Mouse (Mus musculus): ENCODE data around the gene Siglec1. TPM values are rescaled to one million over a fixed set of nuclear protein-coding genes. Genes with fewer than 3 reads are reported as not detected.
A peak's percentile ranks its signal among the peaks of the same experiment; 100 is the strongest.
"Not testable (repeated sequence)": the region's sequence is repeated elsewhere in the genome, so short reads cannot be mapped to it uniquely, and the experiment has no call there.

The Siglec1 gene
- total RNA-seq (2021): 1 to 10 TPM; 4.1 to 6.6 TPM
- polyA plus RNA-seq (2012; rRNA removed): 17.9 and 19.8 TPM in 2 replicates
- long read RNA-seq, full-length matches to known transcripts: 1 of 2 reads
- long read RNA-seq, partial matches to known transcripts: 1 of 2 reads
- long read RNA-seq, other reads (novel, unspliced or antisense): 0 of 2 reads

DNA sequence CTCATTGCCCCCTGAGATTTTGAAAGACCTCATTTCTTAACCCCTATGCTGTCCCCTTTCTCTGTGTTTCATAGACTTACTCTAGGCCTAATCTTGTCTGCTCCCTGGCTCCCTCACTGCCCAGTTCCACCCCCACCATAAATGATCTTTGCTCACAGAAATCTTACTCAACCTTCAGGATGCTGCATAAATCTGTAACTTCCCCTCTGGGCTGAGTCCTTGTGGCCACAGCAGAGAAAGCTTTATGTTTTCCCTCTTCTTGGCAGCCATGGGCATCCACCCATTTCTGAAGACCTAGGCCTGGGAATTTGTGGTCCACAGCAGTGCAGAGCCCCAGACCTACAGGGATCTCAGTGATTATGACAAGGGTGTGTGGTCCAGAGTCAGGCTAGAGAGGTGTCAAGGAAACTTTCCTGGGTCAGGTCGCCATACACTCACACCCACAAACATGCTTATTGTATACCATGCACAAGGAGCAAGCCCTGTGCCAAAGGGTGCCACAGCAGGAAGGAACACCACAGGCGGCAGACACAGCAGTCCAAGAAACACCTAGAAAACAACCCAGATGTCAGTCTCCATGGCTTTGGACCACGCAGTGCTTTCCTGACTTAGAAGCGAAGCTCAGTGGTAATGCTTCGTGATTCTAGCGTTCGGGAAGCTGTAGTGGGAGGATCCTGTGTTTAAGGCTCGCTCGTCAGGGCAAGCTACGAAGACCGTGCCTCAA is at the start of gene Siglec1:
Siglec1 (minus strand) TSS at position 99 of the 724 bp plus-strand sequence.
- no peak for DNase-seq

DNA sequence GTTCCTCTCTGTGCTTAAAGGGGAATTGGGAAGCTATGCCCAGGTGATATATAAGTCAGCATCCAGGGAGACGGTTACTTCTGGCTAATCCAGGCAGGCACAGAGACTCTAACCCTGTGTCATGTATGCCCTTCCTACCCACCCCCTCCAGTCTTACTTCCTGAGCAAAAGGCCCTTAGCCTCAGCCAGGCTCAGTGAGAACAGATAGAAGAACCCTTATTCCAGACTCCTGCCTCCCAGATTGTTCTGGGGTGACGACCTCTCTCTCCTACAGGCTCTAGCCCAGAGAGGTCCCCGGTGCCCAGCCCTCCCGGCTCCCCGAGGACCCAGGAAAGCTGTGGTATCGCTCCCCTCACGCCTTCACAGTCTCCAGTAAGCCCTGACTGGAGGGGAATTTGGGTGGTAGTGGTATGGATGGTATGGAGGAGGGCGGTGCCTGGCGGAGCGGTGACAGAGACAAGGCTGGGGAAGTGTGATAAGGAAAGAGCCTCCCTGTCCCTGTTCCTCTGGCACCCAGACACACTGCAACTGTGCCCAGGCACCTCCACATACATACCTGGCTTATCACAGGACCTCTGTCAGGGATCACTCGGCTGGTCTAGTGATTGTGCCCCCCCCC is 49.1 kb upstream of the Siglec1 start:
- no peak for DNase-seq

DNA sequence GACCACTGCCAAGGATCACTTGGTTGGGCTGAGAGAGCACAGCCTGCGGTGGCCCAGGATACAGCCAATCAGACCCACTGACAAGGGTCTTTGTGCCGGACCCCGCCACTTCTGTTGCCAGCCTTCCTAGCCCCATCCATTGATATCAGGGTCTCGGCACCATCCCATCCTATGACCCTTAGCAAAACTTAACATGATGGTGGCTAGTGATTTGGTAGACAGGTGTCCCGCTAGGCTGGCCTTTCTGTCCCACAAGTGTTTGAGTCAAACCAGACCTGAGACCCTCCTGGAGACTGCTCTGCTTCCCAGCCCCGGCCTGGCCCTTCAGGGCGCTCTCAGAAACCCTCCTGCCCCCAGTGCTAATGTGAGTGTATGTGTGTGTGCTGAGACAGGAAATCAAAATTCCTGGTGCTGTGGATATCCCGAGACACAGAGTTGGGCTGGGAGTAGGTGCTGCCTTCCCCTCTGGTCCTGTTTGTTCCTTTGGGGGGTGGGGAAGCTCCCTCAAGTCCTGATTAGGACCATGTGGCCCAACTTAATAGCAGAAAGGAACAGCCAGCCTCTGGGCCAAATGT is 48.3 kb upstream of the Siglec1 start:
- no peak for DNase-seq

DNA sequence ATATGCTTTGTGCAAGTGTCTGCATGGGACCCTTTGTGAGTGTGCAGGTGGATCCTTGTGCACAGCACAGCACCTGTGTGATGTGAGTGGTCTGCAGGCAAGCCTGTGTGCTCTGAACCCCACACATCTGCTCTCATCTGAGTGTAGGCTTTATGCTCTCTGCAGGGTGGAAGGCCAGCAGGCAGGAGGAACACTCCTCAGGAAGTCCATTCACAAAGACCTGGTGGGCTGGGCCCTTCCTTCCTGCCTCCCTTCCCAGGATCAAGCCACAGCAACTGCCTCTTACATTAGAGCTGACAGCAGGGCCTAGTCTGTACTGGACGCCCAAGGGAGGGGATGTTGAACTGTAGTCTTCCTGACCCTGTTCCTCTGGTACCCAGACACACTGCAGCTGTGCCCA is 47.8 kb upstream of the Siglec1 start:
- peak; percentile 46 for DNase-seq

DNA sequence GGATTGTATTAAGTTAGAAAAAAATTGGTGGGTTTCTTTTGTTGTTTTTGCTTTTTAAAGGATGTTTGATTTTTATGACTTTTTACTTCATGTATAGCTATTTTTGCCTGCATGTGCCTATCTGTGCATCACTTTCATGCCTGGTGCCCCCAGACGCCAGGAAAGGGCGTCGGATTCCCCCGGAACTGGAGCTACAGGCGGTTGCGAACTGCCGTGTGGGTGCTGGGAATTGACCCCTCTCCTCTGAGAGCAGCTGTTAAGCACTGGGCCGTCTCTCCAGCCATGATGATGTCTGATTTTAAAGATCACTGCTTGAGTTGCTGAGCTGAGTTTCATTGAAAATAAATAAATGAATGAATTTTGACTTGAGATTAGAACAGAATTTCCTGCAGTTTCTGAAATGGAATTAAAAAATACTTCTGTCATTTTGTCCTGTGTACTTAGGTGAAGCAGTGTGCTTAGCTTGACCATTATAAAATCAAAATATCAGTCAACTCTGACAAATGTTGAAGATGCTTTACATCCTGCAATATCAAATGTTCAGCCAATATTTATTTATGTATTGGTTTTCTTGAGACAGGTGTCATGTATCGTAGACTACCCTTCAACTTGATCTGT is 46.5 kb upstream of the Siglec1 start, which contains the start of gene Gm11037:
Gm11037 (plus strand) TSS at position 568 of the 618 bp plus-strand sequence.
- no peak for DNase-seq

DNA sequence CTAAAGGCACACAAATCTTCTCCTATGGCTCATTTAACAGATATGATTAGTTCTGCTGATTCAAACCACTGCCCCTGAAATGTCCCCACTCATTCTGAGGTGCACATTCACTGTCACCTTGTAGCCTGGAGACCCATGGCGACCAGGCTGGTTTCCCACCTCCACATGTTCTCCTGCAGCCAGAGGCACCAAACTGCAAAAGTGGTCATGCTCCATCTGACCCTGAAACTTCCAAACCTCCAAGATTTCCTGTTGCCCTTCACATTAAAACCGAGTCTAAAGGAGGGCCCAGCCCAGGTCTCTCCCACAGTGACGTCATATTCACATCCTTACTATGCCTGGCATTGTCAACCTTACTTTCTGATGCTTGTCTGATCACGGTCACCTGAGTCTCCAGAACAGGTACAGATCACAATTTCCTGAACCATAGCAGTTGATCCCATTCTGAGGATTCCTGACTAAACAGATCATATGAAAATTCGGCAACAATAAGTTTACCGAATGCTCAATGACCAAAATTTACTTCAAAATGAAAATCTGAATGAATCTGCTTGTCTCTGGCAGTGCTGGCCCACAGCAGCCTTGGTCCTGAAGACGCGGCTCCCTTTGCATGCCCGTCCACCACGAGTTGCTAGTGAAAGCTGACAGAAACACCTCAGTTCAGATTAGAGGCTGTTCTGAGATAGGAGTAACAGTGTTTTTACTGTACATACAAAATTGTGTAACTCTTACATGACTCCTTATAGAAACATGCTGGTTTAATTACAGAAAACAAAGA is 45.7 kb upstream of the Siglec1 start:
- DNase-seq: no peak

DNA sequence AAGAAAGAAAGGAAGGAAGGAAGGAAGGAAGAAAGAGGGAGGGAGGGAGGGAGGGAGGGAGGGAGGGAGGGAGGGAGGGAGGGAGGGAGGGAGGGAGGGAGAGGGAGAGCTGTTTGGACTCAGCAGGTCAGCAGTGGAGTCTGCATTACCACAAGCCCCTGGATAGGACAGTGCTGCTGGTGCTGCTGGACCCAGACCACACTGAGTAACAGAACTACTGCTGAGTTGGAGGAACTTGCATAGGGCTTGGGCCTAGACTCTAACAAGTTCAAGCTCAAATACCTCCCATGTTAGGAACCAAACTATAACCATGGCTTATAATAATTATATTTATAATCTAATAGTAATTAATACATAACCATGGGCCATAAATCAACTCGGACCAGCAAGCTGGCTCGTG is 44.3 kb upstream of the Siglec1 start:
- no peak for DNase-seq

DNA sequence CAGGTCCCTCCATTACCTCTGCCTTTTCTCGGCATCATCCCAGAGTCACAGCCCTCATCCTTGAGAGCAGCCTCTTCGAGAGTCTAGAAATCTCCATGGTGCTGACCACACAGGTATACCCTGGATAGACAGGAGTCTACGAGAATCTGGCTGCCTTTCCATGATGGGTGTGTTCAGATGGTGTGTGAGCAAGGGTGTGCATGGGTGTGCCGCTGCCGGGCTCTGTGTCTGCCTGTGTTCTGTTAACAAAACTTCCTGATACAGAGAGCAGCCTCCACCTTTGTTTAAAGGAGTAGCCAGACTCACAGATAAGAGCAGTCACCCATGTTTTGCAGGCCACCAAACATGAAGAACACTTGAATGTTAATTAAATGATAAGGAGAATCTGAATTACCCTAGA is 43.3 kb upstream of the Siglec1 start:
- no peak for DNase-seq

DNA sequence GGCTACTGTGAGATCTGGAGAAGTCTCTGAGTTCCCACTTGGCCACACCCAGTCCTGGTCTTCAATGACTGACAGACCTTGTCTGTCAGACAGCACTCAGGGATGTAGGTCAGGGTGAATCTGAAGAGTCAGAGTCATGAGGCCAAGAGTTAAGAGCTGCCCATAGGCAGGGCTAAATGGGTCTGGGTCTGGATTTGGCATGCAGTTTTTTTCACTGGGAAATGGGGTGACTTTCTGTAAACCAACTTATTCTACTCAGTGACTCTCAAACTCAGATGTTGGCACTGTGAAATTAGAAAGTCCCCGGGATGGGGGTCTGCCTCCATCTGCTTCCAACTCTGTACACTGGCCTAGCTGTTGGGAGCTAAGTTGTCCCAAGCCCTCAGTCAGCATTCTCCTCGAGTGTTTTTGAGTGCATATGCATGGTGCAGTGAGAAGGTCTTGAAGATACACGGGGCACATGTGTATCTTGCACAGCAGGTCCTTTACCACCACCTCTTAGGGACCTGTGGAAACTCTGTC is 42.1 kb upstream of the Siglec1 start:
- no peak for DNase-seq

DNA sequence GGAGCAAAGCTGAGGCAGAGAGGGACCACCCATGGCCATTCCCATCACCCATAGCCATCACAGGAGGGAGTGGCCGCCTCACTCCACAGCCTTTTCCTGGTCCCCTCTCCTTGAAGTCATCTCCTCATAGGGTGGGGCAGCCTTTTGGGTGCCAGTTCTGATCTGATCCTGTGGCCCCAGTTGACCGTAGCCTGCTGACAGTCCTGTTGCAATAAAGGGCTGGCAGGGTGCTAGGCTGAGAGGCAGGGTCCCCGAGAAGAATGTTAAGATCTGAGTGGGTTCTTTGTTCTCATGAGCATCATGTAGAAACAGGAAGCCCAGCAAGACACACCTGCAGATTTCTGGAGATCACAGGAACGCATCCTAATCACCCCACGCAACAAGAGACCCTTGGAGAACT is 41.6 kb upstream of the Siglec1 start:
- DNase-seq: no peak

DNA sequence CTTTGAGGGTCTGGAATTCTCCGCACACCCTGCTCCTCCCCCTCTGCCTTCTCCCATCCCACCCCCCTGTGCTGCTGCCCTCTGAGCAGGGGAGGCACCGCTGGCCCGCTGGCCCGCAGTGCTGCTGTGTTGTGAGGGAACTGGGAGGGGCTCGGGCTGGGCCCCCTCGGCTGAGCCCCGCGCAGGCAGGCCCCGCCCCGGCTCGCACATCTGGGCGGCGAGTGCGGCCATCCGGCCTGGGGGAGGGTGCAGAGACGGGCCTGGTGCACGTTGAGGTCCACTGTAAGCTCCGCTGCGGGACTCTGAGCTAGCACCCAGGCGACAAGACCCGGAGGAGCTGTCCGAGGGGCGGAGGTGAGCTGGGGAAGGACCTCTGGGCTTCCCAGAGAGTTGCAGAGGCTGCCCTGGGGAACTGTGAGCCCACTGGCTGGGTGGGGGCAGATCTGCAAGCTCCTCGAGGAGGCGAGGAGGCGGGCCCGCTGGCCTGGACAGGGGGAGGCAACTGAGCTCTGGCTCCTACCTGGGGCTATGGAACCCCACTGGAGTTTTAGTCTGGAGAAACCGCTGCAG is 40.7 kb upstream of the Siglec1 start, which contains the start of gene Hspa12b:
Hspa12b (plus strand) TSS at position 120 of the 570 bp plus-strand sequence.
- peak; percentile 65 for DNase-seq

DNA sequence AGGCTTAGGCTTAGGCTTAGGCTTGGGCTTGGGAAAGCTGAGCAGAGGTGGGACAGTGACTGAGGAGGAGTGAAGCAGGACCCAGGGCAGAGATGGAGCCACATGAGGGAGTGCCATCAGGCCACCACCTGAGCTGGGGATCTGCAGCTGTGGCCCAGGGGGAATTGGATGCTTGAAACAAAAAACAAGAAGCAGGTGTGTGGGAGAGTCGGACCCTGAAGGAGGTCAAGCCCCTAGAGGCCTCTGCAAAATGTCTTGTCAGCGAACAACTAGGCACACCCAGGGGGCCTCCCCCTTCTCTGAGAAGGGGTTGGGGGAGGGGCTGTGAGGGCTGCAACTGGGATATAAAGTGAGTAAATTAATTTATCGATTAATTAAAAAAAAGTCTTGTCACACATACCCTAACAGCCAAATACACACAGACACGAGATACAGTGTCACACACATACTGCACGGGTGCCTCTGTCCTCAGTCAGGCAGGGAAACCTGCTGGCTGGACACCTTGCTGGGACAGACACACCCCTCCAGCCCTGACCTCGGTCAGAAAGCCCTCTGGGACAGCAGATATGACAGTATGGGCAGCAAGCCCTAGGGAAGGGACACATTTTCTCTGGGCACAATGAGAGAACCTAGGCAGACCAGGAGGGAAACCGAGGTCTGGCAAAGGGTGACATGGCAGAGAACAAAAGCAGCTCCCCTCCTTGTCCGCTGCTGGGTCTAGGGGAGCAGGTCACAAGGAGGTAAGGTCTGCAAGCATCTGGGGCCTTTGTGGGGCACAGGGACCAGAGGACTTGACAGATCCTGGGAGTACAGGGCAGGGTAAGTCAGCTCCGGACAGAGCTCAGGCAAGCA is 39.6 kb upstream of the Siglec1 start:
- no peak for DNase-seq

DNA sequence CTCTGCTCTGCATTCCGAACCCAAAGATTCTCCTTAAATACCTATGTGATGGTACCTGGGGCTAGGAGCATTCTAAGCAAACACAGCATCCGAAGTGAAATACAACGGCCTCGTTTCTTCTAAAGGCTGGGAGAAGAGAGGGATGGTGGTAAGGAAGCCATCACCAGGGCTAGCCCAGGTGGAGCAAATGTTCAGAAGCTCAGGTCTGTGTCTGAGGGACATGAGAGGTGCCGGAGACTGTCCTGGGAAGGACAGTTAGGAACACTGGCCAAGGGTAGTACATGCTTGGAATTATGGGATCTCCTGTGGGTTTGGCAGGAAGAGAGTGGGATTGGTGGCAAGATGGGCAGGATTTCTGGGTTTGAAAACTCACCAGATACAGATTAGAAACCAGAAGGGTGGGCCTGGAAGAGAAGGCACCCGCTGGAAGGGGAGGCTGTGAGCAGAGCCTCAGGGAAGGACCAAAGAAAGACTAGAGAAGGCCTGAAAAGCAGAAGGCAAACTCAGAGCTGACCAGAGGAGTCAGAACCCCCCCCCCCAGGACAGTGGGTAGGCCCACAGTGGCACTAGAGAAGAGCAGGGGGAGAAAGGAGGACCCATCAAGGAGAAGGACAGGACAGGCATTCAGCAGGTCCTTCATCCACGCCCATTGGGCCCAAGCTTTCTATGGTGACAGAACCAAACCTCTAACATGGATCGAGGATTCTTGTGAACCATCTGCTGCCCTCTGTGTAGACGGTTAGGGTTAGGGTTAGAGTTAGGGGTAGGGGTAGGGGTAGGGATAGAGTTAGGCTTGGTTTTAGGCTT is 38.8 kb upstream of the Siglec1 start:
- DNase-seq: no peak

DNA sequence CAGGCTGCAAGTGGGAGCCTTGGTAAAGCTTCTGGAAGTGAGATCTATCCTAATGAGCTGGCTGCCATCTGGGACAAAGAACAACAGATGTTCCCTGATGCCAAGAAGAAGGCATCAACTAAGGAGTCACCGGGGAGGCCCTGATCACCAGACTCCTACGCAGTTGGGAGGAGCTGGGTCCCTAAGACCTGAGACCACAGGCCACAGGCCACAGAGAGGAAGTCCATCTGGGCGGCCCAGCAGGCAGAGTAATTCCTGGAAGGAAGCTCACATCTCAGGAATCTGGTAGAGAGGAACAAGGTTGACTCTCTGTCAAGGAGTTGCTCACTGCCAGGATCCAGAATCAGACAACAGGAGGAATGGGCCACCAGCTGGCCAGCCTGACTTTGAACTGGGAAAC is 37.6 kb upstream of the Siglec1 start:
- DNase-seq: no peak

DNA sequence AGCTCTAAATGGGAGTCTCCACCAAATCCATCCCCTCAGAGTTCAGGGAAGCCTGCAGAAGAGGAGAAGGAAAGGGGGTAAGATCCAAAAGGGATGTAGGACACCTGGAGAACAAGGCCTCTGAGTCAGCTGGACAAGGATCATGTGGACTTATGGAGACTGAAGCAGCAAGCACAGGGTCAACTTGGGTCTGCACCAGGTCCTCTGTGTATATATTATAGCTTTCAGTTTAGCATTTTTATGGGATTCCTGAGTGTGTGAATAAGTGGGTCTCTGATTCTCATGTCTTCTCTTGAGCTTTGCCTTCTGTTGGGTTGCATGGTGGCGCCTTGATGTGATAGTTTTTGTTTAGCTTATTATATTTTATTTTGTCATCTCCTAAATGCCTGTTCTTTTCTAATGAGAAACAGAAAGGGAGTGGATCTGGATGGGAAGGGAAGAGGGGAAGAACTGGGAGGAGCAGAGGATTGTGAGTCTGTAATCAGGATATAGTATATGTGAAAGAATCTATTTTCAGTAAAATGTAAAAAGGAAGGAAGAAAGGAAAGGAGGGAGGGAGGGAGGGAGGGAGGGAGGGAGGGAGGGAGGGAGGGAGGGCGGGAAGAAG is 32.5 kb upstream of the Siglec1 start:
- DNase-seq: no peak

DNA sequence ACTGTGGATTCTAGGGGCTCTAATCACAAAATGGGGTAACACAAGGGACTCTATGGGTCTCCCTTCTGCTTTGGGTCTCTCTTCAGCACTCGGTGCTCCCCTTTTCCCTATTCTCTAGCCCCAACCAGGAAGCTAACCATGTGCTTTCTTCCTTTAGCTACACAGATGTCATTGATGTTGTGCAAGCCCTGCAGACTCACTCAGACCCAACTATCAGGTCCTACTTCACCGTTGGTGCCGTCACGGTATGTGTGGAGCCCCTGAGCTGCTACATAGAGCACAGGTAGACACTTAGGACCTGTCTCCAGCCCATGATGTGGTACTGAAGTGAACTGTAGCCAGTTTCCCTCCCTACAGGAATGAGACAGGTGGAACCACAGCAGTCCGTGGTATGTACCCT is 19.4 kb upstream of the Siglec1 start:
- no peak for DNase-seq

DNA sequence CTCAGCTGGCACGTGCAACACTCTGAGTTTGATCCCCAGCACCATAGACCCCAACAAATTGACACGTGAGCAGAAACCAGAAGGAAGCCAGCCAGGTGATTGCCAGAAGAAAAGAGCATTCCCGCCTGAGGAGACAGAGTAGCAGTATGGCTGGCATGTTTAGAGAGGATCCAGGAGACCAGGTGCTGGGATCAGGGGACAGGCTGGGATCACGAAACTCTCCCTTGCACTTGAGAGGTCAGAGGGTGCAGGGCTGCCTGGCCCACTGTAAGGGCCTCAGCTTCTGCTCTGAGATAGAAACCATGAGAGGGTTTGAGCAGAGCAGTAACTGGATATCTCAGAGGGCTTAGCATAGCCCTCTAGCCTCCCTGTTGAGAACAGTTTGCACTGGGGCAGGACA is 18.5 kb upstream of the Siglec1 start:
- not testable (repeated sequence) for DNase-seq

DNA sequence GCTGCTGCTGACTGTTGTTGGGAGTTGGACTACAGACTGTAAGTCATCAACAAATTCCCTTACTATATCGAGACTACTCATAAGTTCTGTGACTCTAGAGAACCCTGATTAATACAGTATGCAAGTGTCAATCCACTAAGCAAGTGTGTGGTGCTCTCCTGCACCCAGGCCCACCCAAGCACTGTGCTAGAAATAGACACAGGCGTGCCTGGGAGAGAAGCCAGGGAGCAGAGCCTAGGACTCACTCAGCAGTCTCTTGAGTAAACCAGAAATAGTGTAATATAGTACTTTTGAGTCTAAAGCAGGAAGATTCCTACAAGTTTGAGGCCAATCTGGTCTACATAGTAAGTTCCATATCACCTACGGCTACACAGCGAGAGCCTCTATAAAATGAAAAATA is 17.5 kb upstream of the Siglec1 start:
- no peak for DNase-seq

DNA sequence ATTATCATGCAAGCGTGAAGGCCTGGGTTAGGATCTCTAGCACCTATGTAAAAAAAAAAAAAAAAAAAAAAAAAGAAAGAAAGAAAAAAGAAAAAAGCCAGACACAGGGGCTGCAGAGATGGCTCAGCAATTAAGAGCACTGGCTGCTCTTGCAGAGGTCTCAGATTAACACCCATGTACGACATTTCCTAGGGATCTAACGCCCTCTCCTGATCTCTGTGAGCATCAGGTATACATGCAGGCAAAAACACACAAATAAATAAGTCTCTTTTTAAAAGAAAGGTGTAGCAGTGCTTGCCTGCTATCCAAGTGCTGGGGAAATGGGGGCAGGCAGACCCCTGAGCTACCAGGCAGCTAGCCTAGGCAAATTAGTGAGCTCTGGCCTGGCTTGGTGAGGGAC is 15.0 kb upstream of the Siglec1 start:
- no peak for DNase-seq
